Mouse (Mus musculus): Measurements from ENCODE around the gene Trim15. TPM values are rescaled to one million over a fixed set of nuclear protein-coding genes. Genes with fewer than 3 reads are reported as not detected.
"Not testable (repeated sequence)": the region's sequence is repeated elsewhere in the genome, so short reads cannot be mapped to it uniquely, and the experiment has no call there.

Trim15 gene
- total RNA-seq (2021) = not detected

DNA sequence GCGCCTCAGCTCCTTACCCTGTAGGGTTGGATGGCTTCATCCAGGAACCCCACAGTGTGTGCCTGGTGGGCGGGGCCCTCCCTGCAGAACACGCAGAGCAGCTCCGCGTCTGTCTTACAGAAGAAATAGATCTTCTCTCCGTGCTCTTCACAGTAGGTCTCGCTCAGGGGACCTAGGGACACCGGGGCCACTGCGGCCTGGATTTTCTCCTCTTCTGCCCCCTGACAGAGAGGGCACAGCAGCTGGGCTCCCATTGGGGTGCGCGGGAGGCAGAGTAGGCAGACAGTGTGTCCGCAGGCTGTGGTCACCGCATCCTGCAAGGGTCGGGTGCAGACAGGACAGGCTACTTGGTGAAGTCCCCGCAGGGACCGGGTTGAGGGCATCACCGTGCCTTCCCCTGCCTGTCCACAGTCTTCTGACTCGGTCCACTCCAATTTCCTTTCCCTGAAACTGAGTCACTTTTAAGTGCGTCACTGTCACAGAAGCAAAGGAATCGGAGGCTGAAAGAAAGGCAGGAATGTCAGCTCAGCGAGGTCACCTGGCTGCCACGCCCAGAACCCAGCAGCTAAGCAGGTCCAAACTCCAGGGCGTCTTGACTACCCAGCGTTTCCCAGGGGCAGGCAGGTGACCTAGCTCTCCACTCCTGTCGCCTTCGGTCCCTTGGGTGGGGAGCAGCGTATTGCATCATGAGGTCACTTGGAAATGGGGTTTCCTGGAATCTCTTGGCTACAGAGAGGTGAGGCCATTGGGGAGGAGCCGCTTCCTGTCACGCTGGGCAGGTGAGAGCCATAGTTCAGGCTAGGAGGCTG is at the start of gene Trim15:
Trim15 (minus strand) TSS at position 492 of the 809 bp plus-strand sequence.
- intact Hi-C loops (cut with DNase I) = no loop called here
- DNase-seq (ENCODE audit: extremely low spot score in 1 of 2, low spot score in 2 of 2) = peak in 1 of 2 experiments; percentile 36

DNA sequence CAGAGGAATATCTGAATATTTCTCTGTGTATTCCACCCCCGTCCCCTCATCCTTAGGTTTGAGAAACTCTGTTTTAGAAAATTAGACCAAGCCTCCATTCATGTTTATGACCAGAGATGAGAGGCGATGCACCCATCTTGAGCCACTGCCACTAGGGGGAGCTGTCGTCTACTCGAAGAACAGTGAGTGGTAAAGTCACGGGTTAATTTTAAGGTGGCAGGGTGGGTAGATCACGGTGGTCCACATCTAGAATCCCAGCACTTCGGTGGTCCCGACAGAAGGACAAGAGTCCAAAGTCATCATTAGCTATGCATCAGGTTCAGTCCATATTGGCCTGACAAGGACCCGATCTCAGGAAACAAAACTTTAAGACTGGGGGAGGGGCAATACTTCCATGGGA is 48.1 kb upstream of the Trim15 start:
- intact Hi-C loops (cut with DNase I) = loop anchor here (5.0 kb wide), 1 partner anchor 132 kb away; the partner anchor contains the start of gene Gabbr1
- peak; percentile 11 to 69 for DNase-seq (ENCODE audit: extremely low spot score in 1 of 2, low spot score in 2 of 2)

DNA sequence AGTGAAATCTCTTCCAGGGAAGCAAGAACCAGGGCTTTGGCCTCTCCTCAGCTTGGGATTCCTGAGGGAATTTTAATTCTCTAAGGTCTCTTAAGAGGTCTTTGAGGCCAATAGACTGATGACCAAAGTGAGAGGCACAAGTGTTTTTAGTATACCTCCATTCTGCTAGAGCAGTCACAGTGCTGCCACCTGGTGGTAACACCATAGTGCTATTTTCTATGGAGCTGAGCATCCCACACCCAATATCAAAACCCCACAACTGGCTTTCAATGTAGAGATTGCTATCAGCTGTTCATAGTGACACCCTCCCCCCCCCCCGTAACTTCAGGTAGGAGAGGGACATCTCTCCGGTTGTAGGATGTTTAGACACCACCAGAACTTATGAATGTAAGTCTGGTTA is 47.1 kb upstream of the Trim15 start:
- DNase-seq (ENCODE audit: extremely low spot score in 1 of 2, low spot score in 2 of 2) = peak; percentile 40 to 82
- intact Hi-C loops (cut with DNase I) = no loop called here

DNA sequence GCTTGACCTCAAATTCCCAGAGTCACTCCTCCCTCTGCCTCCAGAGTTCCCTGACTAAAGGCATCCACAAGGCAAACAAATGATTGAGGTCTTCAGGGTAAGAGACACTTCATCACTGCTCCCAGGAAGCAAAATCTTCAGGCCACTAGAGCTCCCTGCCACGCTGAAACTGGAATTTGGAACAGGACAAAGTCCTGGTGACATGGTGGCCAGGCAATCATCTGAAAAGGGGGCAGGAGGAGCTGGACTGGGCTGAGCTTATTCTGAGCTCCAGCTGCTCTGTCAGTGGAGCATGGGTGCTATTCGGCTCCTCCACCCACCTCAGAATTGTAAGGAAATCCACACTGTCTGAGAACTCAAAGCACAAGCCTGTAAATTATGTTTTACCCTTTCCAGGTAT is 45.0 kb upstream of the Trim15 start:
- DNase-seq (ENCODE audit: extremely low spot score in 1 of 2, low spot score in 2 of 2) = no peak
- intact Hi-C loops (cut with DNase I) = no loop called here

DNA sequence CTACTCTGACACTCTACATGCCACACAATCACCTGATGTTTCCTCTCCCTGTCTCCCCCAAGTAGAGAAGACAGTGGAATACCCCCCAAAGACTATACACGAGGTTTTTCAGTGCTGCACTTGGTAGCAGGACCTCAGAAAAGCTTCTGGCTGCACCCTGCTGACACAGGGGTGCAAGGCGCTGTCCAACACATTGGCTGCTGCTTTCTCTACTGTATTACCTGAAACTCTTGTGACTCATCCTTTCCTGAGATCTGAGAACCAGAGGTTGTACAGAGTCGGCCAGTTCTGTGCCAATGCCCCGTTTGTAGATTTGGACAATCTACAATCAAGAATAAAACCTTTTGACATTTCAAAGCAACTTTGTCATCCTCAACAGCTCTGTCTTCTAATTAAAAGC is 42.8 kb upstream of the Trim15 start:
- intact Hi-C loops (cut with DNase I) = no loop called here
- no peak for DNase-seq (ENCODE audit: extremely low spot score in 1 of 2, low spot score in 2 of 2)

DNA sequence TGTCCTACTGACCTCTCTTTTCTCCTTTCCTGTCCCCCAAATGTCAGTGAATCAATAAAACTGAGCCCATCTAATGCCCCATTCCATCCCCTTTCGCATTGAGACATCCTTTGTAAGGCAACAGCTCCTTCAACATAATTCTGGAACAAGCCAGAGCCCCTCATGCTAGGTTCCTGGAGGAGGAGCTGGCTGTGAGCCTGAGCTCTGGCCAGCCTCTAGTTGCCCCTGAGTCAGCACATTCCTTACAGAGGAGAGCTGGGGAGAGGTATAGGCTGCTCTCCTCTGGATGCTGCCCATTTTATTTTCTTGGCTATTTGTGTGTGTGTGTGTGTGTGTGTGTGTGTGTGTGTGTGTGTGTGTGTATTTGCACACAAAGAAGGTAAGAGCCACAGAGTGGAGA is 41.2 kb upstream of the Trim15 start:
- no peak for DNase-seq (ENCODE audit: extremely low spot score in 1 of 2, low spot score in 2 of 2)
- intact Hi-C loops (cut with DNase I) = no loop called here

DNA sequence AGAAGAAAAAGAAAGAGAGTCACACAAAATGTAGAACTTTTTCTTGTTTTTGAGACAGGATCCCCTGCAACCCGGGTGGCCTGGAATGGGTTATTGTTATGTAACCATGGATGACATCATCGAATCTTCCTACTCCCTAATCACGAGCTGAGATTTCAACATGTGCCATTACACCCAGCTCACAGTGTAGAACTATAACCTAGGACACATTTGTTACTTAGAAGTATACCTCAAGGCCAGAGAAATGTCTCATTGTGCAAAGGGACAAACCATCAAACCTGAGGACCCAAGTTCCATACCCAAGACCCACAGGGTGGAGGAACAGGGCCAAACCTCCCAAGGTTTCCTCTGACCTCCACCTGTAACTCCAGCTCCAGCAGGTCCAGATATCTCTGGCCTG is 36.6 kb upstream of the Trim15 start:
- intact Hi-C loops (cut with DNase I) = no loop called here

DNA sequence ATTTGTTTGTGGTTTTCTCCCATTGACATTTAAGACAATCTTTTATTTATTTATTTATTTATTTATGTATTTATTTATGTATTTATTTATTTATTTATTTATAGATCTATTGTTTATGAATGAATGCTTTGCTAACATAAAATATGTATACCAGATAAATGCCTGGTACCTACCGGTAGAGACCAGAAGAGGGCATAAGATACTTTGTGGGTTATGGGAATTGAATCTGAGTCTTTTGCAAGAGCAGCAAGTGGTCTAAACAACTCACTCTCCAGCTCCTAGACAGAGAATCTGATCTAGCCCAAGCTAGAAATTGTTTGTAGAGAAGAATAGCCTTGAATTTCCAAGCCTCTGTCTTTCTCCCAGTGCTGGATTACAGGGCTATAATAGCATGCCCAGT is 33.7 kb upstream of the Trim15 start:
- DNase-seq (ENCODE audit: extremely low spot score in 1 of 2, low spot score in 2 of 2) = no peak
- intact Hi-C loops (cut with DNase I) = no loop called here

More for the DNA sequence above, 36.6 kb upstream of the Trim15 start:
- DNase-seq (ENCODE audit: extremely low spot score in 1 of 2, low spot score in 2 of 2) = no peak

DNA sequence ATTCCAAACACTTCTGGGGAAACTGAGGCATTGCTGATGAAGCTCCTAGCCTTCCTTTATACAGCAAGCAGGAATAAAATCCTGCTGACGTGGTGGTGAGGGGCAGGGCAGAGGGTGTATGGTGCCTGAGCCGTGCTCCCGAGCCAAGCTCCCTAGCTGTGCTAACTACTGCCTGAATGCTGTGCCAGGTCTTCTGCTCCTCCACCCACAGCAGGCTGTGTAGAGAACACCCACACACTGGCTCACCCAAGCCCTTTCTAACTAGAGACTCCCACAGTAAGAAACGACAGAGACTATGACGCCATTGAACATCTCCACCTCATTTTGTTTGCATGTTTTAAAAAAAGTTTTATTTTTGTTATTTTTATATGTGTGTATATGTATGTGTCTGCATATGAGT is 33.0 kb upstream of the Trim15 start:
- intact Hi-C loops (cut with DNase I) = no loop called here
- DNase-seq (ENCODE audit: extremely low spot score in 1 of 2, low spot score in 2 of 2) = no peak

DNA sequence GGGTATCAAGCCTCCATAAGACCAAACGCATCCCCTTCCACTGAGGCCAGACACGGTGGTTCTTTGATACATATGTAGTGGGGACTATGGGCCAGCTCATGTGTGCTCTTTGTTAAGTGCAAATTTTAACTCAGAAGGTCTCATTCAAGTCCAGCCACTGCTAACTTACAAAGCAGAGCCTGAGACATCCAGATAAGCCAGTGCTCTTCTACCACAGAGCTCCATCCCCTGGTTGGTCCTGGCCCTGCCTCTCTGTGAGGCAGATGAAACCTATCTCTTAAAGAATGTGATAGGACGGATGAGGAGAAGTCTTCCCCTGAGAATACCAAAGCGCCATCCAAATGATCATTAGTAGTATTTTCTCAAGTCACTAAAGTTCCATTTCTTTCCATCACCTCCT is 32.4 kb upstream of the Trim15 start:
- DNase-seq (ENCODE audit: extremely low spot score in 1 of 2, low spot score in 2 of 2) = no peak
- intact Hi-C loops (cut with DNase I) = no loop called here

DNA sequence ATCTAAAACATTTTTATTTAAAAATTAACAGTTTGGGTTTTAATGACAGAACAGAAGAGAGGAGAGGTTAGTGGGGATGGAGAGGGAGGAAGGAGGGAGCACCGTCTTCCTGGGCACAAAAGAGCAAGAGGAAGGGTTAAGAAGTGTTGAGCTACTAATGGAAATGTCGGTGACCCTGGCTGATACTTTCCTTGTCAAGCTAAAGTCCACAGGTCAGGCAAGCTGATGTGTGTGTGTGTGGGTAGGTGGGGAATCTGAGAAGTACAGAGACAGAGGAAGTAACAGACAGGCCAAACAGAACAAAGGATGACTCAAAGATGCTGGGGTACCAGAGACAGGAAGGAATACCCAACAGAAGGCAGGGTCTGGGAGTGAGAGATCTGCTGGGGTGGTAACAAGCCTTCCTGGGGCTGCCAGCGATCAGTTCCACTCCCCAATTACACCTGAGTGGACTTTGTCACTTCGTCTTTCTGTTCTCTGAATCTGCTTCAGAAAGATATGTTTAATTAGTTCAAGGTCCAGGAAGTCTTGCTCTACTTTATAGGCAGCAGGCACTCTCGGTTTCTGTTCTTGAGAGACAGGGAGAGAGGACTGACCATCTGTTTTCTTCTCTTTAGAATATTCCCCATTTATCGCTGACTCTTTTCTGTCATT is 30.7 kb upstream of the Trim15 start, which contains the start of gene Trim31:
Trim31 (plus strand) TSS at position 567 of the 654 bp plus-strand sequence.
- intact Hi-C loops (cut with DNase I) = no loop called here
- no peak for DNase-seq (ENCODE audit: extremely low spot score in 1 of 2, low spot score in 2 of 2)

DNA sequence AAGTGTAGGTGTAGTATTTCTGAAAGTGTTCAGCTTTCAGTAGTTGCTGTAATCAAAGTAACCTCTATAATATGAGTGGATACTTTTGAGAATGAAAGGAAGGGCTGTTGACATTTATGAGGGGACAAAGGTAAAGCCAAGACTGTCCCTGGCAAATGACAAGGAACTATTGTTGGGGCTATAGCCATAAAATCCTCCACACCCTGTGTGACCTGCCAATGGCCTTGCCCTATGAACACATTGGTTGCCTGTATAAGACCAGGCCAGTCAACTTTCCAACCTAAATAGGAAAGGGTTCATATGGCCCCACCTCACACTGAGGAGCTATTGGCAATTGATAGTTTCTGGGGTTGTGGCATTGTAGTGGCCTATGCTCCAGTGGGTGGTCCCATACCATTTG is 30.1 kb upstream of the Trim15 start:
- intact Hi-C loops (cut with DNase I) = no loop called here
- DNase-seq (ENCODE audit: extremely low spot score in 1 of 2, low spot score in 2 of 2) = no peak

DNA sequence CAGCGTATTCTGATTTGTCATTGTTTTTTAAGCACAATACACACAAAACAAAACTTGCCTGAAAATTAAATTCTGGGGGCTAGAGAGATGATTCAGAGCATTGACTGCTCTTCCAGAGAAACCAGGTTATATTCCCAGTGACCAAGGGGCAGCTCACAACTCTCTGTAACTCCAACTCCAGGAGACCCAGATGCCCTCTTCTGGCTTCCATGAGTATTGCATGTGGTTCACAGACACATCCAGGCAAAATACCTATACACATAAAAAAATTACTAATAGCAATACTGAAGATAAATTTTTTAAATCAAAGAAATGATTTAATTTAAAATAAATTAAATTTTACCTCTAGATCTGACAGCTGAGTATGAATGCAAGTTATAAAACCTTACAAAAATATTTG is 29.6 kb upstream of the Trim15 start:
- DNase-seq (ENCODE audit: extremely low spot score in 1 of 2, low spot score in 2 of 2) = peak in 1 of 2 experiments; percentile 36
- intact Hi-C loops (cut with DNase I) = no loop called here

DNA sequence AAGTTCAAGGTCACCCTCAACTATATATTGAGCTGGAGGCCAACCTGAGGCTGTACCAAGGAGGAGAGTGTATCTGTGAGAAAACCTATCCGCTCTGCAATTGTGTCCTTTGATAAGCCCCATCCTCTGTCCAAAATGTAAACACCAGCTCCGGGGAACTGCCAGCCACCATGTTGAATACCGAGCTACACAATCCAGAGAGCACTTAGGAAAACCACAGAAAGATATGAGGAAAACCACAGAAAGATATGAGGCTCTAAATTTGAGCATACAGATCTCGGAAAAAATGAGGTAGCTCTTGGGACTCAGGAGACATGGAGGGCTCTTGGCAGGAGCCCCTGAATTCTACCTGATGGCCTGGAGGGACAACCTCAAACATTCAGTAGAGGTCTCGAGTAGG is 26.4 kb upstream of the Trim15 start:
- intact Hi-C loops (cut with DNase I) = loop anchor here (5.0 kb wide), 1 partner anchor 309 kb away; the partner anchor contains the start of gene Olfr94
- no peak for DNase-seq (ENCODE audit: extremely low spot score in 1 of 2, low spot score in 2 of 2)

DNA sequence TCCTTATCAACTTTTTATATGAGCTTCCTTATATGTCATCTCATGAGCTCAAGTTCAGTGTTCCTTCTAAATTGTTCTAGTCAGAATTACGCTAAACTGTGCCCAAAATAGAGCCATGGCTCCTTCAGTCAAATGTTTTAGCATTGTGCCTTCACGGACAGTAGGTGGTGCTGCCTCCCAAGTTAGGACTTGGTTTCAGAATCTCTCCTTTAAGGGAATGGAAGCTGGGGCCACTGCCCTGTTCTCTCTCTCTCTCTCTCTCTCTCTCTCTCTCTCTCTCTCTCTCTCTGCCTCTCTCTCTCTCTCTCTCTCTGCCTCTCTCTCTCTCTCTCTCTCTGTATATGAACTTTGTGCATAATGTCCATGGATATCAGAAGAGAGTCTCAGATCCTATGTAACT is 25.4 kb upstream of the Trim15 start:
- intact Hi-C loops (cut with DNase I) = loop anchor here (5.0 kb wide), 1 partner anchor 310 kb away; the partner anchor contains the start of gene Olfr94
- peak; percentile 20 to 36 for DNase-seq (ENCODE audit: extremely low spot score in 1 of 2, low spot score in 2 of 2)

DNA sequence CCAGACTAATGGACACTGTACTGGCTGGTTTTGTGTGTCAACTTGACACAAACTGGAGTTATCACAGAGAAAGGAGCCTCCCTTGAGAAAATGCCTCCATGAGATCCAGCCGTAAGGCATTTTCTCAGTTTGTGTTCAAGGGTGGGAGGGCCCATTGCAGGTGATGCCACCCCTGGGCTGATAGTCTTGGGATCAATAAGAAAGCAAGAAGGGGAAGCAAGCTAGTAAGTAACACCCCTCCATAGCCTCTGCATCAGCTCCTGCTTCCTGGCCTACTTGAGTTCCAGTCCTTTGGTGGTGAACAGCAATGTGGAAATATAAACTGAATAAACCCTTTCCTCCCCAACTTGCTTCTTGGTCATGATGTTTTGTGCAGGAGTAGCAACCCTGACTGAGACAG is 24.5 kb upstream of the Trim15 start:
- not testable (repeated sequence) for DNase-seq (ENCODE audit: extremely low spot score in 1 of 2, low spot score in 2 of 2)
- intact Hi-C loops (cut with DNase I) = loop anchor here (5.0 kb wide), 1 partner anchor 311 kb away; the partner anchor contains the start of gene Olfr94

DNA sequence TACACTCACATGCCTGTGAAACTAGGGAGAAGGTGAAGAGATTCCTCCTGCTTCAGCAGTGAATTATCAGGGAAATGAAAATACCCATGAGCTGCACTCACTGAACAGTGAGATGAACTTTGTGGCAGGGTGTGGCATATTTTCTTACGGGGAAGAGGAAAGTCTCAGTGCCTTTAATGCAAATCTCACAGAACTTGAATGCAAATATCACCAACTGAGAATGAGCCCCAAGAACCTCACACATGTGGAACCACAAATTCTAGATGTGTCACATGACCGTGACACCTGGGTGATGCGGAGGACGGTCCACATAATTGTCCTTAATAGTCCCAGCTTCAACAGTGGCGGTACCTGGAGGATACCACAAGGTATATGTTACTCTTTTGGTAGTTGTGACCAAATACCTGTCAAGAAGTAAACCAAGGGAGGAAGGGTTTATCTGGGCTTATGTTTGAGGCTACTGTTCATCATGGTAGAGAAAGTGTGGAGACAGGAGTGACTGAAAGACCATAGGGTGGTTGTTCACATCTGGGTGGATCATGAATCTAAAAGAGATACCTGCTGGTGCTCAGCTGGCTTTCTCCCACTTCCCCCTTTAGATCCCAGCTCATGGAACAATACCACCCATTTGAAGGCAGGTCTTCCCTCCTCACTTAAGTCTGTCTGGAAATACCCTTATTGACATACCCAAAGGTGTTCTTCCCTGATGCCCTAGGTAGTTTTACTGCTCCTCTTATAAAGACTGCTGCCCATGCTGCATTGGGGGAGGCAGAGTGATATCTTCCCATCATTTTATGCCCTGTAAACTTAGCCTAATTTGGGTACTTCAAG is 23.3 kb upstream of the Trim15 start, which contains the start of gene Trim40:
Trim40 (minus strand) TSS at position 51 of the 831 bp plus-strand sequence.
- intact Hi-C loops (cut with DNase I) = loop anchor here (5.0 kb wide), 1 partner anchor 312 kb away; the partner anchor contains the start of gene Olfr94
- DNase-seq (ENCODE audit: extremely low spot score in 1 of 2, low spot score in 2 of 2) = no peak

DNA sequence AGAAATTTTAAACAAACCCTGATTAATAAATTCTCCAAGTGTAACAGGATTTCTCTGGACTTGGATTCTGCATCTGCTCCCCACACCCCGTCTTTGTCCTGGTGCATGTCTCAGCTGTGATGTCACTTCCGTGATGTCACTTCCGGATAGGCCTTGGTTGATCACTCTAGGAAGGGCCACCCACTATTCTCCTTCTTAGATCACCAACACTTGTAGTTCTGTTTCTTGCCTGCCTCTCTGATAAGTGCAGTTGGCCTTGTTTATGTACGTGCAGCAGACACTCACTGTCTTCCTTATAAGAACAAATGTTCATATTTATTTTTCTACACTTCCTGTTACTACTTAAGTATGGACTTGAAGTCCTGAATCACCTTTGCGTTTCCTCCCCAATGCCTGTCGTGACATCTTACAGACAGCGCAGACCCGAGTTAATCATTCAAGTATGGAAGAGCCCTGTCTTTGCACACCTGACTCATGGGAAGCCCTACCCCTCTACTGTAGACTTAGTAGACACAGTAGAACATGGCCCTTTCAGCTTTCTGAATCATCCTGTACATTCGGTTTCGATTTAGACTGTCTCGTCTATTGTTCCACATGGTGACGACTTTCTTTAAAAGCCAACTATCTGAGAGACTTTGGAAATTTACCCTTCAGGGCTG is 18.3 kb upstream of the Trim15 start:
- intact Hi-C loops (cut with DNase I) = no loop called here
- no peak for DNase-seq (ENCODE audit: extremely low spot score in 1 of 2, low spot score in 2 of 2)

DNA sequence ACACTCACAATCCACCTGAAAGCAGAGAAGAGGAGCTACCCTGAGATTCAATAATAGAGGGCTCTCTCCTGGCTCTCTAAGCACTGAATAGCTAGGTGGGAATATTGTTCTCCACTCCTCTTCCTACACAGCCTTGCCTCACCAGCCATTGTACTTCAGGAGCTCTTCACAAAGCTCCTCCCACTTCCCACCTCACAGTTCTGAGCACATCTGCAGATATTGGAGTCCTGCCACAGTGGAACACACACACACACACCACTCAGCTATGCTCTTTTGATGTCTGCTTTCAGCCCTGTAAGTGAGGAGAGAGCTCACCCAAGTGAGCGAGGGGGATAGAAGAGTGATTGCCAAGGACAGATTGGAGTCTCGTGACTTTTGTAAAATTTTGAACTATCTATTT is 16.3 kb upstream of the Trim15 start:
- intact Hi-C loops (cut with DNase I) = no loop called here
- no peak for DNase-seq (ENCODE audit: extremely low spot score in 1 of 2, low spot score in 2 of 2)
